Mouse (Mus musculus) adrenal gland, adult (tissue): ENCODE measurements around the gene Rap2a.

Source experiments
- DNase-seq, 2 experiments: peaks; one replicate each; pipeline ENCODE4 v3.0.0; 2022 to 2023; ENCODE audit warnings: low spot score in 1 of 2; ENCODE audit not compliant: inconsistent age in 2 of 2

Gene Rap2a

GRCm38 (mm10) chr14:120477982-120478568 lies at the start of gene Rap2a:
TSS of gene Rap2a (plus strand) at chr14:120478444.
- peak; percentile 98 for DNase-seq

DNA sequence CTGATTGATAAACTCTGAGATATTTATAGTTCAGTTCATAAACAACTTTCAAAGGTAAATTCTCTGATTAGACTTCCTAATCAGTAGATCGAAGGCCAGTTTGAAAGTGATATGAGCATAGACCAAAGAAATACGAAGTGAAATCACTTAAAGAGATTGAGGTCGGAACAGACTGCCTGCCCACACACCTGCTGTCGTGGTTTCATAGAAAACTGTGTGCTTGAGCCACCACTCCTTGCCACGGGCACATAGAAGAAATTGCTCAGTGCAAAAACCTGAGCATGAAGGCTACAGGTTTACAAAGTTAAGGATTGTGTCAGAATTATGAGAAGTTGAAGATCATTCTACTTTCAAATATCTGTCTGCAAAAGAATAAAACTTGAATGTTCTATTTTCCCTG lies 49.7 kb upstream of the Rap2a start:
- no peak for DNase-seq

DNA sequence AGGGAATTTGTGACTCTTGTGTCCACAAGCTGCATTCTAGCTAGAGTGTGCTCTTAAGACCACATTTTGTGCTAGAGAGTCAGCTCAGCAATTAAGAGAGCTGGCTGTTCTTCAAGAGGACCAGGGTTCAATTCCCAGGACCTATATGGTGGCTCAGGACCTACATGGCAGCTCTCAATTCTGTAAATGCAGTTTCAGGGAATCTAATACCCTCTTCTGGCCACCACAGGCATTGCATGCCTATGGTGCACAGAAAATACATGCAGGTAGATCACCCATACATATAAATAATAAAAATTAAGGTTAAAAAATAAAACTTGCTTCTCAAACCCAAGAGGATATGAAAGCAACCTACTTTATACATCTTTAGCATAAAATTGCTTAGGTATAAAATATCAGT lies 45.5 kb upstream of the Rap2a start:
- DNase-seq: peak in 1 of 2 experiments; percentile 61

DNA sequence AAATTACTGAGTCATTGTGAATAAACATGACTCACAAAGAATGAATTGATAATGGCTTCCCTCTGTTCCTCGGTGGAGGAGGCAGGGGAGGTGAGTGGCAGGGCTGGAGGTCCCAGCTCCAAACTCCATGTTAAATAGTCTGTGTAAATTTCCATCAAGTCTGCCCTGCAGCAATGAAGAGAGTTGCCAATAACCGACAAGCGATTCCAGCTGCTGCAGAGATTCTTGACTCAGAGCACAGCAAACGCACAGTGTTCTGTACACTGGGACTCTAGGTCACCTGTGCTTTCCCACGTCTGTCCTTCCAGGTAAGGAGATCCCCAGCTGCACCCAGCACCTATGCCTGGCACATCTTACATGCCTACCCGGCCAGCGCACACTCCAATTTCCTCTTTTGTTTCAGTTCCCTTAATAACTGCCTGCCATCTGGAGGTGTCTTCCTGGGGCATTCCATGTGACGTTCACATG lies 44.3 kb upstream of the Rap2a start:
- DNase-seq: no peak

GRCm38 (mm10) chr14:120434831-120435230 lies 43.4 kb upstream of the Rap2a start:
- DNase-seq: no peak

DNA sequence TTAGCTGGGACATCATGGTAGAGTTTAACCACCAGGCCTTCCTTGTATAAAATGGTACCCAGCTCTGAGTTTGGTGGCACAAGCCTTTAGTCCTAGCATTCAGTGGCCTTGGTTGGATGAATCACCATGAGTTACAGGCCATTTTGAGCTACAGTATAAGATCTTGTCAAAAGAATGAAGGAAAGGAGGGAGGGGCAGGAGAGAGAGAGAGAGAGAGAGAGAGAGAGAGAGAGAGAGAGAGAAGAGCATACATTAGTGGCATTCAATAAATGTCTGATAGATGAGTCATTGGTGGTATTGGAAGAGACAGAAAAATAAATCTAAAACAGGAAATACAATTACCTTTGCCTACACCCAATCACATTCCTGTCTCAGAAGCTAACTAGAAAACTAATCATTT lies 37.5 kb upstream of the Rap2a start:
- no peak for DNase-seq

- DNase-seq: no peak
Observed at GRCm38 (mm10) chr14:120441256-120441655, 37.0 kb upstream of the Rap2a start.

- no peak for DNase-seq
Observed at GRCm38 (mm10) chr14:120441836-120442235, 36.4 kb upstream of the Rap2a start.

DNA sequence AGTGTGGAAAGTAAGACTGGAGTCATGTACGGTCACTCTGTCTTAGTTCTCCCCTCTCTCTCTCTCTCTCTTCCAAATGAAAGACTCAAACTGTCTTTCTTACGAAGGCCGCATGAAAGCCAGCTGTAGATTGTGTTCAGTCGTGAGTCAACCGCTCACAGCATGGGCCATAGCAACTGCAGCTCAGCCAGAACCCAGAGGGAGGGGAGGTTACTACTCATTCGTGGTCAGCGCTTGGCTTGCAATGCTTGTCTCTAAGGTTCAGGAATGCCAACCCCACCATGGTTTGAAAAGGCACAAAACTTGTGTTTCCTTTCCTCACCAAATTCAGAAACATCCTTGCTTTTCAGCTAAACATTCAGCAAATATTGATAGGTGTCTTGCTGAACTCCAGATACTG lies 24.0 kb upstream of the Rap2a start:
- no peak for DNase-seq

- DNase-seq: no peak
Observed at GRCm38 (mm10) chr14:120463938-120464727, 14.1 kb upstream of the Rap2a start.

DNA sequence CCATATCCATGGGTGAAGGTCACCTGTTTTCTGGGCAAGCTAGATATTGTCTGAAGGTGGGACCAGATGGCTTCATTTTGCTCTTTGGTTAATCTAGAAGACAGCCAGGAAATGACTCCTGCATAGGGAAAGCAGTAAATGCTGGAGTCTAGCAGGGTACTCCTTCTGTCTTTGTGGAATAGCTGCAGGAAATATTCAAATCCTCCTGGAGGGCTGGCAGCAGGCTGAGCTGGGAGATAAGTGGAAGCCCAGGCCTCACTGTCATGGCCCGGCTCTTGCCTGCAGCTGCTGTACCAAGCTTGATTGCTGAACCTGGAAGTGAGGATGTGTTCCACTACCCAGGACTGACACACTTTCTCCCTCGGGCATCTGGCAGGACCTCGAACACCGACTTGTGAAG lies 11.4 kb upstream of the Rap2a start:
- no peak for DNase-seq

DNA sequence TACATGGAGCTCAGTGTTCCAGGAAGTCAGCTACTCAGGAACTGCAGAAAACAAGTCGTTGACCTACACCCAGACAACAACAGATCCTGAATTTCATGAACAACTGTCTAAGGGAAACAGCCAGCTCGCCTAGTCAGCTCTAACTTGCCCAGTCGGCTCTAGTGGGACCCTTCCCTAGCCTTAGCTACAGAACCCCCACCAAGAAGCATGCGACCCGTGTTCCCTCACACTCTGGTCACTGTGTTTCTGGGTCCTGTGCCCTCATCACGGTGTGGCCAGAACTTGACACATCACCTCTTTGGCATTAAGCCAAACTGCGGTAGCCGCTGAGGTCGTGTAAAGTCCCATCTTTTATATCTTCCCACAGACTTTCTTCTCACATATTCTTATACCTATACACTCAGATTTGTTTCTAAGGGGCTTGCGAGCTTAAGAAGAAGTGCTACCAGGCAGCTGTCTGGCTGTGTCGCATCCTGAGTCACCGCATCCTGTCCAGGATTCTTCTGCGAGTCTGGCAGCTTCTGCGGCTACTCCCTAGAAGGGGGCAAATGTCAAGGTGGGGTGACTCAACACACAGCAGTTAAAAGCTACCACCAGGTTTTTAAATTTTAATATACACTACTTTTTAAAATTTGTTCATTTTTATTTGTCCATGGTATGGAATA lies 9.0 kb upstream of the Rap2a start:
- DNase-seq: peak; percentile 76 to 86

DNA sequence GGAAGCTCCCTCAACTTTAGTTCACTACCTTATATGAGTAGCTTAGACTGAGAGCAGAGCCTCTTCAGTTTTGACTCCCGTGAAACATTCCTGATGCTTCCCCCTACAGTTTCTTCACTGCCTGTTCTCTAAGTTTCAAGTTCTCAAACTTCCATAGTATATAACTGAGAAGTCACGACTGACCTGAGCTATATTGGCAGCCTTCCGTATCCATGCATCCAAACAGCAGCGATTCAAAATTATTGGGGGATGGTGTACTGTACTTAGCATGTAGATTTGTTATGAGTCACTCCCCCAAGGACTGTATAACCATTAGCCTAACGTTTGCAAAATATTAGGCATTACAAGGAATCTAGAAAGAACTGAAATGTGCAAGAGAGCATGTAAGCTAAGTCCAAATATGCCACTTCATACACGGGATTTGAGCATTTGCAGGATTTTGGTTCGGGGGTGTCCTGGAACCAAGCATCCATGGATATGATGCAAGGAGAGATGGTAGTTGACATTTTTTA lies 2.0 kb upstream of the Rap2a start:
- DNase-seq: peak in 1 of 2 experiments; percentile 61

DNA sequence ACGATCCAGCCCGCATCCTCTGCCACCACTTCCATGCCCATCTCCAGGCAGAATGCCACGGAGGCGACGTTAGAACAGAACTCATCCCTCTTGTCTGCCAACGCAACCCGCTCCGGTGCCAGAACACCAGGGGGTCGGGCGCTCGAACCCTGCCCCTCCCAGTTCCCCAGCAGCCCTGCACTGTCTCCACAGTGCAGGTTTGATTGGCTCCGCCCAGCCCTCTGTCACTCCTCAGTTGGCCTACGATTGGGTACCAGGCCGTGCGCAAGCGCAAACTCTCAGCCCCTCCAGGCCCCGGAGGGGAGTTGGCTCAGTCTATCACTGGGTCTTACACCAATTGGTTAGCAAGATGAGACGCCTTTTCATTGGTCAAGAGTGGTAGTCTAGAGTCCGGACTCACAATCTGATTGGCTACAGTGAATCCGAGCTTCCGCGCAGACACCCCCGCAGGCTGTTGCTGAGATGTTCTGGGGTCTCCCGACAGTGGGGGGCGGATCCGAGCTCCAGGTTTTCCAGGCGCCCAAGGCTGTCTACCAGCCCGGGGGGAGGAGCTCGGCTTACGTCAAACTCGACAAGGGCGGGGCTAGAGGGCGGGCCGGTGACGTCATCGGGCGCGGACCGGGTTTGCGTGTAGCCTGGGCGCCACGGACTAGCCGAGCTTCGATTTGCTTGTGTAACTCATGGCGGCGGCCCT lies 809 bp upstream of the Rap2a start:
- DNase-seq: peak; percentile 98 to 100

DNA sequence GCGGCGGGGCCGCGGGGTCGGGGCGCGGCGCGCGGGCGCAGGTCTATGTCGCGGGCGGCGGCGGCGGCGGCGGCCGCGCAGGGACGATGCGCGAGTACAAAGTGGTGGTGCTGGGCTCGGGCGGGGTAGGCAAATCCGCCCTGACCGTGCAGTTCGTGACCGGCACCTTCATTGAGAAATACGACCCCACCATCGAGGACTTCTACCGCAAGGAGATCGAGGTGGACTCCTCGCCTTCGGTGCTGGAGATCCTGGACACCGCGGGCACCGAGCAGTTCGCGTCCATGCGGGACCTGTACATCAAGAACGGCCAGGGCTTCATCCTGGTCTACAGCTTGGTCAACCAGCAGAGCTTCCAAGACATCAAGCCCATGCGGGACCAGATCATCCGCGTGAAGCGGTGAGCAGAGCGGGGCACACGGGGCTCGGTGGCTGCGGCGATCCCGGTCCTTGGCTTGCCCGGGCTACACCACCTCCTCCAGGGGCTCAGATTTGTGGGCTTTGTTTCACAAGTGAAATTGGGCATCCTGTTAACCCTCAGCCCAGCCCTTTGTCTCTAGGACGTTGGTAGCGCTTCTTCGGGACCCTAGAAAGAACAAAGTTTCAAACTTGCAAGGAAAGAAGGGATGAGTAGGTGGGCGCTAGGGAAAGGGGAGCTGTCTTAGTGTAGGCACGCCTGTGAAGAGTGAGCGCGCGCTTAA lies 547 bp downstream of the Rap2a start:
- peak in 1 of 2 experiments; percentile 89 for DNase-seq

- peak in 1 of 2 experiments; percentile 29 for DNase-seq
Observed at GRCm38 (mm10) chr14:120480341-120480900, 2.2 kb downstream of the Rap2a start.

DNA sequence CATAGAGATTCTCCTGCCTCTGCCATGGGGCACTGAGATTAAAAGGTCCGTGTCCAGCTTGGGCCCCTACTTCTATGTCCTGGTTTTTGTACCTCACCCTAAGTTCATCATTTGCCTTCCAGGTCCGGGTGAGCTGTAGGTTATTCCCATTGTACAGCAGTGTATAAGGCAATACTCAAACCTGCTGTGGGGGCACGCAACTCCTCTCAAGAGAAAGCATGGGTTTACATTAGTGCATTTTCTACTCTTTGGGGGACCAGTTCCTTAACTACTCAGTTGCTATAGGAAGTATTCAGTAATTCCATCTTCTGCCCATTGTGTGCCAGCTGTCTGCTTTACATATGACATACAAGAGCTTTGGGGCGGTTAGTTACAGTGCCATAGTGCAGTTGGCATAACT lies 2.7 kb downstream of the Rap2a start:
- DNase-seq: peak in 1 of 2 experiments; percentile 21

GRCm38 (mm10) chr14:120484561-120484960 lies 6.3 kb downstream of the Rap2a start:
- DNase-seq: no peak

DNA sequence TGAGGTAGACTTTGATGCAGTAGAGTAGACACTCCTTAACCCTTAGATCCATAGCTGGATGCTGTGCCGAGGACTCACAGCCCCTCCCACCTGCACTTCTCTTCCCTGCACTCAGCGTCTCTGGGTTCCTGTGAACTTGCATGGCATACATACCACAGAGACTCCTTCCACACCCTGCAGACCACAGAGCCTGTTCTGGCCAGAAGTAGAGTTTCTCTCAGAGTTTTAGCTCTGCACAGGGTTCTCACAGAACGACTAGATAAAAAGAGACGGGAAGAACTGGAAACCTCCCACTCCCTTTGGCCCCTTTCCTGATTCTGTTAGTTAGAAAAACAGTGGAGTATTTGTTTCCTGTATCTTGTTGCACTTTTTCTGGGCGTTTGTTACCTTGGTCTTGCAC lies 18.0 kb downstream of the Rap2a start:
- DNase-seq: no peak

- no peak for DNase-seq
Observed at GRCm38 (mm10) chr14:120496827-120497226, 18.6 kb downstream of the Rap2a start.
